Comparison of ENCODE assay signal across 8 mouse cellular contexts in the genomic region with DNA sequence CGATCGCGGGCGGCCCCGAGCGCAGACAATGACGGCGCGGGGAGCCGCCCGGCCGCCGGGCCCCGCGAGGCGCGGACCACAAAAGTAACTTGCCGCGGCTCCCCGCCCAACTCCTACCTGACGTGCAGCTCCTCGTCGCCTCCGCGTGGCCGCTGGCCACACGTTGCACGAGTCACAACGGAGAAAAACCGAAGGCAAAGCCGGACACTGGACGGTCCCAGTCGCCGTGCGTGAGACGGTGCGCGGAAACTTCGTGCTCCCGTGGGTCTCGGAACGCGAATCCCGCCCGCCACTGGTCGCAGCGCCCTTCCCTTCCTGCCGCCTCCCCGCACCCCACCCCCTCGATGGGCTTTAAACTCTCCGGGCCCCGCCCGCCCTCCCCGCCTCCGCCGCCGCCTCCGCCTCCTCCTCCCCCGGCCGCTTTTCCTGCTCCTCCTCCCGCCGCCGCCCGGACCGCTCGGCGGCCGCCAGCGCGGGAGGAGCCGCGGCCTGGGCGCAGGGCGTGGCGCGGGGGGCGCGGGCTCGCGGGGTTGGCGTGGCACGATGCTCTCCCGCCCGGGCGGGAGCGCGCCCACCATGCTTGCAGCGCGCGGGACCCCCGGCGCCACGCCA. TPM values are rescaled to one million over a fixed set of nuclear protein-coding genes. Genes with fewer than 3 reads are reported as not detected.
A peak's percentile ranks its signal among the peaks of the same experiment; 100 is the strongest.
DNase-seq lines count a peak whose midpoint lies in the region; ATAC-seq lines count a peak whose summit lies in the region.

No protein-coding gene starts in this region.

- peak overlapping the region; percentile 96 for H3K27ac ChIP-seq in embryonic facial prominence, embryonic 12.5 days
- peak overlapping the region; percentile 96 for H3K27ac ChIP-seq in heart, embryonic 12.5 days (ENCODE audit: poor library complexity, severe bottlenecking)
- peak overlapping the region; percentile 89 for H3K27ac ChIP-seq in kidney, embryonic 15.5 days

- peak; percentile 32 for DNase-seq in adrenal gland, adult 8-10 months
- DNase-seq in lung, postnatal 10 days, result peak; percentile 76
- DNase-seq in retina, embryonic 14.5 days (ENCODE audit: low spot score), result peak; percentile 68
- no peak for DNase-seq in layer of hippocampus, adult 11-12 months (ENCODE audit: low spot score)
- no peak for DNase-seq in frontal cortex, postnatal 25 days (ENCODE audit: low spot score in 2 of 2)

- peak overlapping the region; percentile 97 for H3K9ac ChIP-seq in embryonic facial prominence, embryonic 12.5 days
- peak overlapping the region; percentile 99 for H3K9ac ChIP-seq in heart, embryonic 12.5 days
- H3K9ac ChIP-seq in kidney, embryonic 15.5 days, result peak overlapping the region; percentile 87

- peak overlapping the region; percentile 63 for H3K4me2 ChIP-seq in embryonic facial prominence, embryonic 12.5 days (replicated peaks)
- H3K4me2 ChIP-seq in heart, embryonic 12.5 days, result peak overlapping the region; percentile 66
- peak overlapping the region; percentile 57 for H3K4me2 ChIP-seq in kidney, embryonic 15.5 days

- H3K36me3 ChIP-seq in embryonic facial prominence, embryonic 12.5 days, result no peaks in the 10 kb centered on the region
- no peaks in the 10 kb centered on the region for H3K36me3 ChIP-seq in heart, embryonic 12.5 days
- H3K36me3 ChIP-seq in kidney, embryonic 15.5 days, result no peaks in the 10 kb centered on the region

- peak overlapping the region; percentile 64 for H3K4me3 ChIP-seq in embryonic facial prominence, embryonic 12.5 days
- peak overlapping the region; percentile 86 for H3K4me3 ChIP-seq in heart, embryonic 12.5 days
- peak overlapping the region; percentile 67 for H3K4me3 ChIP-seq in kidney, embryonic 15.5 days (replicated peaks)

- no peaks in the 10 kb centered on the region for H3K4me1 ChIP-seq in embryonic facial prominence, embryonic 12.5 days
- peaks cover 15% of the 10 kb centered on the region for H3K4me1 ChIP-seq in heart, embryonic 12.5 days (replicated peaks)
- peaks cover 12% of the 10 kb centered on the region for H3K4me1 ChIP-seq in kidney, embryonic 15.5 days

- H3K9me3 ChIP-seq in embryonic facial prominence, embryonic 12.5 days, result no peaks in the 10 kb centered on the region
- H3K9me3 ChIP-seq in heart, embryonic 12.5 days (replicated peaks), result no peaks in the 10 kb centered on the region
- H3K9me3 ChIP-seq in kidney, embryonic 15.5 days (replicated peaks), result no peaks in the 10 kb centered on the region

- peaks cover 73% of the 10 kb centered on the region for H3K27me3 ChIP-seq in embryonic facial prominence, embryonic 12.5 days
- peaks cover 64% of the 10 kb centered on the region for H3K27me3 ChIP-seq in heart, embryonic 12.5 days (replicated peaks)
- peaks cover 95% of the 10 kb centered on the region for H3K27me3 ChIP-seq in kidney, embryonic 15.5 days

- peak; percentile 67 for ATAC-seq in embryonic facial prominence, embryonic 12.5 days (ENCODE audit: insufficient number of reproducible peaks, insufficient read depth, low FRiP score, low TSS enrichment)
- peak; percentile 83 for ATAC-seq in heart, embryonic 12.5 days (ENCODE audit: insufficient number of reproducible peaks, low FRiP score)
- ATAC-seq in kidney, embryonic 15.5 days (replicated peaks; ENCODE audit: low FRiP score), result peak; percentile 80

- 1% methylated on average over 61 of the region's 93 CpGs for WGBS in embryonic facial prominence, embryonic 12.5 days
- 3% methylated on average over 61 of the region's 93 CpGs for WGBS in heart, embryonic 12.5 days
- WGBS in kidney, embryonic 15.5 days, result under 1% methylated on average over 67 of the region's 93 CpGs

RNA-seq across cellular contexts. Expression of gene Grb10, which starts 1.3 kb away (rescaled TPM):
- total RNA-seq in adrenal gland, adult 8-10 months (2022), result 10 to 100 TPM; 64.1 to 75.4 (median 74.2) TPM
- polyA plus RNA-seq in embryonic facial prominence, embryonic 12.5 days (2016; fragmentation: Nextera tagmentation; extraction: Ambion mirVana), result 584 and 638 TPM in 2 replicates
- 817 and 830 TPM in 2 replicates for polyA plus RNA-seq in heart, embryonic 12.5 days (2016; fragmentation: Nextera tagmentation; extraction: Ambion mirVana)
- polyA plus RNA-seq in kidney, embryonic 15.5 days (2015; fragmentation: Nextera tagmentation; extraction: Ambion mirVana), result 390 and 413 TPM in 2 replicates

Comparison
In these comparisons a context has a peak if more than half of its experiments do, and no peak if none do; other contexts are left out.
1. DNase-seq: peak in adrenal gland, adult 8-10 months (single experiment), lung, postnatal 10 days (single experiment) and retina, embryonic 14.5 days (single experiment); none in layer of hippocampus, adult 11-12 months (single experiment) and frontal cortex, postnatal 25 days (0 of 2).
2. Peak in every context shown above with its lines, with median percentiles within 50 percentile points of each other: ATAC-seq, H3K27ac ChIP-seq, H3K4me2 ChIP-seq, H3K4me3 ChIP-seq and H3K9ac ChIP-seq.